Mouse (Mus musculus) lung, embryonic 16.5 days (tissue): Measurements from ENCODE around the gene Traf2. TPM values are rescaled to one million over a fixed set of nuclear protein-coding genes. Genes with fewer than 3 reads are reported as not detected.

Experiments used
- ATAC-seq: fragments of 200-750 bp; cut with Nextera tagmentation; 2 replicates; pipeline ENCODE4 v1.8.0; 2017; ENCODE audit warnings: low read depth, mild to moderate bottlenecking, moderate library complexity
- H3K27ac ChIP-seq: fragments of 300-500 bp; sonication (generic); 2 replicates; pipeline ENCODE4 v1.5.1; 2014; ENCODE audit warnings: mild to moderate bottlenecking, control low read depth, low read length
- H3K27me3 ChIP-seq: fragments of 300-500 bp; sonication (generic); 2 replicates; pipeline ENCODE4 v1.6.1; 2014; ENCODE audit warnings: low read depth, low read length, mixed read lengths; ENCODE audit not compliant: control insufficient read depth, insufficient read depth
- H3K36me3 ChIP-seq: fragments of 300-500 bp; sonication (generic); 2 replicates; pipeline ENCODE4 v1.6.1; 2014; ENCODE audit warnings: low read length; ENCODE audit not compliant: control insufficient read depth, insufficient read depth
- H3K4me1 ChIP-seq: fragments of 300-500 bp; sonication (generic); replicated peaks from 2 replicates; pipeline ENCODE4 v1.6.1; 2014; ENCODE audit warnings: low read length, mixed read lengths; ENCODE audit not compliant: control insufficient read depth, insufficient read depth
- H3K4me2 ChIP-seq: fragments of 300-500 bp; sonication (generic); 2 replicates; pipeline ENCODE4 v1.6.1; 2014; ENCODE audit warnings: low read depth, low read length, control low read depth
- H3K4me3 ChIP-seq: fragments of 300-500 bp; sonication (generic); 2 replicates; pipeline ENCODE4 v1.5.1; 2014; ENCODE audit warnings: mild to moderate bottlenecking, low read length, control low read depth
- H3K9ac ChIP-seq: fragments of 300-500 bp; sonication (generic); 2 replicates; pipeline ENCODE4 v1.6.1; 2014; ENCODE audit warnings: low read length, control low read depth
- H3K9me3 ChIP-seq: fragments of 300-500 bp; sonication (generic); 2 replicates; pipeline ENCODE4 v1.6.1; 2016; ENCODE audit warnings: low read length; ENCODE audit not compliant: control insufficient read depth
- WGBS: fragments of 180-500 bp; shearing (Covaris S2); extraction: QIAGEN DNeasy Blood & Tissue Kit; methylation state at CpG from one replicate; pipeline ENCODE4 v1.1.7; 2014; 5-methylcytosine and 5-hydroxymethylcytosine counted together
- polyA plus RNA-seq: library from polyadenylated mRNA; unstranded; fragments of >200 nt; fragmentation: Nextera tagmentation; extraction: Ambion mirVana; gene quantifications from 2 replicates; pipeline ENCODE4 v1.2.1, GENCODE M21; 2015

The Traf2 gene
- polyA plus RNA-seq, 1 experiment from 2014 or later = 38.2 TPM

- Histone ChIP-seq H3K9me3 (no peaks in the 10 kb centered on the region), H3K36me3 (peaks cover 24% of the 10 kb centered on the region), H3K4me1 (peaks cover 7% of the 10 kb centered on the region), H3K4me3 (no peak overlapping the region), H3K27ac (no peak overlapping the region), H3K9ac (no peak overlapping the region), H3K4me2 (no peak overlapping the region), H3K27me3 (no peaks in the 10 kb centered on the region)
- ATAC-seq = no peak
- 87% methylated on average over 6 of the region's 6 CpGs for WGBS
Observed at GRCm38 (mm10) chr2:25568473-25569019, 21.8 kb upstream of the Traf2 start.

- Histone ChIP-seq H3K36me3 (peaks cover 38% of the 10 kb centered on the region), H3K4me1 (no peaks in the 10 kb centered on the region)
- no peak for ATAC-seq
Observed at GRCm38 (mm10) chr2:25566558-25566957, 19.8 kb upstream of the Traf2 start.

GRCm38 (mm10) chr2:25565741-25566140 is 19.0 kb upstream of the Traf2 start:
- no peak for ATAC-seq
- no peaks in the 10 kb centered on the region for H3K9me3 ChIP-seq
- H3K4me2 ChIP-seq = no peak overlapping the region
- H3K36me3 ChIP-seq = peaks cover 46% of the 10 kb centered on the region
- H3K9ac ChIP-seq = no peak overlapping the region
- no peaks in the 10 kb centered on the region for H3K27me3 ChIP-seq
- H3K4me3 ChIP-seq = no peak overlapping the region
- 94% methylated on average over 8 of the region's 8 CpGs for whole genome bisulfite sequencing
- H3K27ac ChIP-seq = no peak overlapping the region
- H3K4me1 ChIP-seq = no peaks in the 10 kb centered on the region

More at GRCm38 (mm10) chr2:25566558-25566957, 19.8 kb upstream of the Traf2 start:
- Histone ChIP-seq H3K27me3 (no peaks in the 10 kb centered on the region), H3K9ac (no peak overlapping the region), H3K27ac (no peak overlapping the region), H3K9me3 (no peaks in the 10 kb centered on the region), H3K4me2 (no peak overlapping the region), H3K4me3 (no peak overlapping the region)
- 77% methylated on average over 6 of the region's 6 CpGs for WGBS

- Histone ChIP-seq H3K4me3 (no peak overlapping the region), H3K27ac (no peak overlapping the region), H3K9me3 (no peaks in the 10 kb centered on the region), H3K36me3 (peaks cover 45% of the 10 kb centered on the region), H3K4me1 (peaks cover 14% of the 10 kb centered on the region), H3K9ac (no peak overlapping the region), H3K4me2 (no peak overlapping the region), H3K27me3 (no peaks in the 10 kb centered on the region)
- no peak for ATAC-seq
- WGBS = 76% methylated on average over 9 of the region's 9 CpGs
Observed at GRCm38 (mm10) chr2:25561946-25562345, 15.2 kb upstream of the Traf2 start.

GRCm38 (mm10) chr2:25560551-25560950 is 13.8 kb upstream of the Traf2 start:
- no peak for ATAC-seq
- Histone ChIP-seq H3K27me3 (no peaks in the 10 kb centered on the region), H3K9ac (no peak overlapping the region), H3K4me2 (no peak overlapping the region), H3K36me3 (peaks cover 40% of the 10 kb centered on the region), H3K4me1 (peaks cover 18% of the 10 kb centered on the region), H3K27ac (no peak overlapping the region), H3K9me3 (no peaks in the 10 kb centered on the region), H3K4me3 (no peak overlapping the region)
- 83% methylated on average over 8 of the region's 8 CpGs for WGBS

GRCm38 (mm10) chr2:25558774-25559173 is 12.0 kb upstream of the Traf2 start:
- peaks cover 18% of the 10 kb centered on the region for H3K4me1 ChIP-seq
- H3K4me2 ChIP-seq = peak overlapping the region; percentile 82
- peak overlapping the region; percentile 94 for H3K4me3 ChIP-seq
- peak overlapping the region; percentile 96 for H3K9ac ChIP-seq
- H3K9me3 ChIP-seq = no peaks in the 10 kb centered on the region
- no peak overlapping the region for H3K27ac ChIP-seq
- 70% methylated on average over 6 of the region's 6 CpGs for WGBS
- no peak for ATAC-seq
- H3K27me3 ChIP-seq = no peaks in the 10 kb centered on the region
- peaks cover 30% of the 10 kb centered on the region for H3K36me3 ChIP-seq

- peaks cover 23% of the 10 kb centered on the region for H3K36me3 ChIP-seq
- WGBS = under 1% methylated on average over 24 of the region's 24 CpGs
- peak overlapping the region; percentile 96 for H3K9ac ChIP-seq
- H3K27me3 ChIP-seq = no peaks in the 10 kb centered on the region
- H3K9me3 ChIP-seq = no peaks in the 10 kb centered on the region
- peak overlapping the region; percentile 94 for H3K4me3 ChIP-seq
- peak; percentile 34; the same call in 1 of the 2 replicates for ATAC-seq
- H3K4me2 ChIP-seq = peak overlapping the region; percentile 82
- H3K27ac ChIP-seq = peak overlapping the region; percentile 52
- H3K4me1 ChIP-seq = peaks cover 18% of the 10 kb centered on the region
Observed at GRCm38 (mm10) chr2:25557964-25558360, 11.2 kb upstream of the Traf2 start.

- Histone ChIP-seq H3K36me3 (peaks cover 18% of the 10 kb centered on the region), H3K9me3 (no peaks in the 10 kb centered on the region), H3K4me1 (peaks cover 18% of the 10 kb centered on the region), H3K4me3 (peak within 1 kb of the TSS; percentile 94), H3K4me2 (peak within 1 kb of the TSS; percentile 82), H3K27me3 (no peaks in the 10 kb centered on the region), H3K27ac (peak within 1 kb of the TSS; percentile 81), H3K9ac (peak within 1 kb of the TSS; percentile 96)
- ATAC-seq = peak; percentile 99
- under 1% methylated on average over 61 of the region's 61 CpGs for WGBS
Observed at GRCm38 (mm10) chr2:25557221-25557963, 10.7 kb upstream of the Traf2 start, which contains the start of gene Edf1. Gene Edf1, plus strand, starts transcription at chr2:25557847.

- Histone ChIP-seq H3K36me3 (peaks cover 10% of the 10 kb centered on the region), H3K4me1 (peaks cover 18% of the 10 kb centered on the region), H3K9me3 (no peaks in the 10 kb centered on the region), H3K27ac (no peak overlapping the region), H3K4me2 (no peak overlapping the region), H3K9ac (no peak overlapping the region), H3K4me3 (no peak overlapping the region), H3K27me3 (no peaks in the 10 kb centered on the region)
- 29% methylated on average over 1 of the region's 1 CpGs for WGBS
- no peak for ATAC-seq
Observed at GRCm38 (mm10) chr2:25556296-25556695, 9.6 kb upstream of the Traf2 start.
